Mouse (Mus musculus): ENCODE data around the gene Rere. TPM values are rescaled to one million over a fixed set of nuclear protein-coding genes. Genes with fewer than 3 reads are reported as not detected.
A peak's percentile ranks its signal among the peaks of the same experiment; 100 is the strongest.

Rere gene
- polyA plus RNA-seq, 2 experiments from 2014 or later, result 24.7 to 28.4 TPM

GRCm38 (mm10) chr4:150438621-150439020 lies 157.2 kb downstream of the Rere start:
- ATAC-seq, result no peak

GRCm38 (mm10) chr4:150441931-150442330 lies 160.5 kb downstream of the Rere start:
- ATAC-seq, result no peak

- ATAC-seq, result no peak
Observed at GRCm38 (mm10) chr4:150444068-150444467, 162.6 kb downstream of the Rere start.

- no peak for ATAC-seq
Observed at GRCm38 (mm10) chr4:150446617-150447016, 165.2 kb downstream of the Rere start.

- no peak for ATAC-seq
Observed at GRCm38 (mm10) chr4:150447517-150447916, 166.1 kb downstream of the Rere start.

- ATAC-seq, result no peak
Observed at GRCm38 (mm10) chr4:150448433-150448832, 167.0 kb downstream of the Rere start.

- no peak for ATAC-seq
Observed at GRCm38 (mm10) chr4:150450081-150450691, 168.7 kb downstream of the Rere start.

GRCm38 (mm10) chr4:150452155-150452847 lies 170.9 kb downstream of the Rere start:
- no peak for ATAC-seq

- no peak for ATAC-seq
Observed at GRCm38 (mm10) chr4:150454571-150455306, 173.3 kb downstream of the Rere start.

GRCm38 (mm10) chr4:150455750-150456149 lies 174.3 kb downstream of the Rere start:
- ATAC-seq, result no peak

GRCm38 (mm10) chr4:150456452-150456851 lies 175.0 kb downstream of the Rere start:
- ATAC-seq, result no peak

GRCm38 (mm10) chr4:150456886-150457285 lies 175.4 kb downstream of the Rere start:
- ATAC-seq, result no peak

- ATAC-seq, result no peak
Observed at GRCm38 (mm10) chr4:150457353-150457752, 175.9 kb downstream of the Rere start.

GRCm38 (mm10) chr4:150457771-150458170 lies 176.3 kb downstream of the Rere start:
- ATAC-seq, result no peak

GRCm38 (mm10) chr4:150459022-150459794 lies 177.8 kb downstream of the Rere start:
- no peak for ATAC-seq

GRCm38 (mm10) chr4:150460451-150460850 lies 179.0 kb downstream of the Rere start:
- no peak for ATAC-seq

GRCm38 (mm10) chr4:150461011-150461410 lies 179.6 kb downstream of the Rere start:
- ATAC-seq, result no peak

- no peak for ATAC-seq
Observed at GRCm38 (mm10) chr4:150461427-150462189, 180.2 kb downstream of the Rere start.

- no peak for ATAC-seq
Observed at GRCm38 (mm10) chr4:150462367-150462766, 180.9 kb downstream of the Rere start.

- peak; percentile 77 for ATAC-seq
Observed at GRCm38 (mm10) chr4:150465759-150466158, 184.3 kb downstream of the Rere start.

GRCm38 (mm10) chr4:150469274-150469673 lies 187.8 kb downstream of the Rere start:
- ATAC-seq, result no peak

- ATAC-seq, result no peak
Observed at GRCm38 (mm10) chr4:150470674-150471328, 189.4 kb downstream of the Rere start.

Data from CD4-positive, CD25-positive, alpha-beta regulatory T cell, adult 4 months (primary cell).